Mouse (Mus musculus) cerebellum, adult 2 months (tissue): ENCODE measurements at regions not wholly inside any gene's neighbourhood (a gene's known extent, or its start where the extent isn't known, plus 50 kb on each side); places are given as distances from the start of the nearest gene placed in this dataset.

Source experiments
- DNase-seq, 2 experiments: peaks; one replicate each; pipeline ENCODE4 v3.0.0; 2021
- H3K27ac ChIP-seq: fragments of 200-500 bp; 2 replicates; pipeline ENCODE4 v1.5.1; 2012; ENCODE audit warnings: low read length, control low read depth, inconsistent platforms; ENCODE audit not compliant: insufficient read depth
- H3K27me3 ChIP-seq: fragments of 200-500 bp; 2 replicates; pipeline ENCODE4 v1.6.1; 2012; ENCODE audit warnings: inconsistent platforms, mild to moderate bottlenecking, low read length, moderate library complexity; ENCODE audit not compliant: control insufficient read depth, insufficient read depth
- H3K4me1 ChIP-seq: fragments of 200-500 bp; 2 replicates; pipeline ENCODE4 v1.6.1; 2011; ENCODE audit warnings: low read length; ENCODE audit not compliant: control insufficient read depth, insufficient read depth
- H3K4me3 ChIP-seq: fragments of 200-500 bp; replicated peaks from 2 replicates; pipeline ENCODE3; 2011; ENCODE audit warnings: mild to moderate bottlenecking, low read depth, low read length, control low read depth; ENCODE audit not compliant: insufficient read depth
- CTCF ChIP-seq: fragments of 200-500 bp; IDR thresholded peaks from 2 replicates; pipeline ENCODE4 v1.5.1; 2011; ENCODE audit warnings: low read depth, mild to moderate bottlenecking, control low read depth, low read length, moderate library complexity, borderline replicate concordance; ENCODE audit not compliant: insufficient read depth
- POLR2A ChIP-seq: fragments of 200-500 bp; IDR thresholded peaks from 2 replicates; pipeline ENCODE4 v1.6.1; 2011; ENCODE audit warnings: low read length, control low read depth, borderline replicate concordance; ENCODE audit not compliant: insufficient read depth
- WGBS: fragments of 180-500 bp; shearing (Covaris S2); methylation state at CpG from one replicate; pipeline ENCODE4 v1.1.7; 2018; 5-methylcytosine and 5-hydroxymethylcytosine counted together

DNA sequence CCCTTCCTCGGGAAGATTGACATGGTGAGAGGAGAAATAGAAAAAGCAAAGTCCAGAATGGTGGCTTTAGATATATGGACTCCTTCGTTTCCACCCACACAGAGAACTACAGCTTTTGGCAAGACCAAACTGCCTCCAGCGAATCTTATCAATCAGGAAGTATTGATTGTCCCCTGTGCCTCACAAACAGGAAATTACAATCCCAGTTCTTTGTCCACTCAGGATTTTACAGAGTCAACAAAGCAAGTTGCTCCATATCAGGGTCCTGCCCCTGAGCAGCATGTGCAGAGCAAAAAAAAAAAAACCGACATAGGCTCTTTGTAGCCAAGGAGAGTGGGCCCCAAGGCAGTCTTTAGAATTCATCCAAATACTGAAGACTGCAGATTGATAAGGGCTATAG, 454.8 kb downstream of the Nr2f2 start:
- Histone ChIP-seq H3K27ac (no peak overlapping the region), H3K4me3 (no peak overlapping the region), H3K4me1 (no peaks in the 10 kb centered on the region), H3K27me3 (no peaks in the 10 kb centered on the region; the same call in 1 of the 2 replicates)
- no peak for TF ChIP-seq CTCF
- TF ChIP-seq POLR2A = no peak
- DNase-seq = no peak
- 79% methylated on average over 4 of the region's 4 CpGs for WGBS

DNA sequence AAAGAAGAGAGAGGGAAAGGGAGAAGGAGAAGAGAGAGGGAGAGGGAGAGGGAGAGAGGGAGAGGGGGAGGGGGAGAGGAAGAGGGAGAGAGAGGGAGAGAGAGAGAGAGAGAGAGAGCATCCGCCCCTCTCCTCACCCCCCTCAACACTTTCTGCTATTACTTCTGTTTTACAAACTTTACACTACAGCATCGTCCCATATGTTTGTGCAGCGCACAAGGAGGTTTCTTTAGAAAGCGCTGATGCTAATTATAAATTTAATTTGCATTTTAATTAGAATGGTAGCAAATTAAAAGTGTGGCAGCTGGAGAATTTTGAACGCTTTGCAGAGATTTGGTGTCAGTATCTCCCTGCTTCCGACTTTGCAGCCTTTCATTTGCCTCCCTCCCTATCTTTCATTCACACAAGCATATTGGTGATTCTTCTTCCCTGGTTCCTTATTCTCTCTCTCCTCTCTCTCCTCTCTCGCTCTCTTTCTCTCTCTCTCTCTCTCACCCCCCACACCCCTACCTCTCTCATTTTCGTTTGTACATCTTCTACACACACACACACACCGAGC, 476.0 kb downstream of the Nr2f2 start:
- DNase-seq = no peak
- WGBS = 32% methylated on average over 9 of the region's 9 CpGs
- no peaks in the 10 kb centered on the region for H3K4me1 ChIP-seq
- no peak for TF ChIP-seq CTCF
- no peak for TF ChIP-seq POLR2A
- no peak overlapping the region for H3K27ac ChIP-seq
- H3K27me3 ChIP-seq = no peaks in the 10 kb centered on the region
- no peak overlapping the region for H3K4me3 ChIP-seq

DNA sequence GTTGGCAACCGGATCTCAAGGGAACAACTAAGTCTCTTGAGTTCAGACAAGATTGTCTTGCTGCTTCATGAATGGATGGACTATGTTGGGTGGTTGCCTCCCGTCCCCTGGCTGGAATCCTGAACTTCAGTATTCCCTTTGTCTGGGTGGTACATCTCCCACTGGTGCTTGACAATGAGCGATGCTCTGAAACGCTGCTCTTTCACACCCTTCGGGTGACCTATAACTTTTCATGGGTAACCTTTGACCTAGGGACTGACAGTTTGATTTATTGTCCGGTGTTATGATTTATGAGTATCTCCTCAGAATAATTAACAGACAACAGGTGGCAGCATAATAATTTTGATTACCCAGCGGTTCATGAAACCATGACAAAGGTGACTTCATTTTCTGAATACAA, 478.3 kb downstream of the Nr2f2 start:
- TF ChIP-seq CTCF = no peak
- no peak for DNase-seq
- no peaks in the 10 kb centered on the region for H3K27me3 ChIP-seq
- H3K4me1 ChIP-seq = no peaks in the 10 kb centered on the region
- H3K4me3 ChIP-seq = no peak overlapping the region
- H3K27ac ChIP-seq = no peak overlapping the region
- 22% methylated on average over 7 of the region's 7 CpGs for WGBS

DNA sequence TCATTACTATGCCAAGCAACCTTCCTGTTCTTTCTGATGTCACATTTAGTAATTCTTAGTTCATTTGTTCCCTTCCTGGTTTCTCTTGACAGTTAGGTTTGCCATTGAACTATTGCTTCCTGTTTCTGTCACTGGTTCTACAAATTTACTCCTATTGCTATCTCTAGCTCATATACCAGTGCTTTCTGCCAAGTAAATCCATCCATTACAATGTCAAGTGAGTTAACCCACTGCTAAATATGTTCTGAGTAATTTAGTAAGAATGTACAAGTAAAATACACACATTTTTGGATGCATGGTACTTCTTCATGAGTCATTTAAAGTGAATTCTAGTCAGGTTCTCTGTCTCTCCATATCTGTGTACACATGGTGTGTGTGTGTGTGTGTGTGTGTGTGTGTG, 489.5 kb downstream of the Nr2f2 start:
- H3K4me3 ChIP-seq = no peak overlapping the region
- no peaks in the 10 kb centered on the region for H3K4me1 ChIP-seq
- no peak overlapping the region for H3K27ac ChIP-seq
- TF ChIP-seq CTCF (no peak), POLR2A (no peak)
- no peak for DNase-seq
- no peaks in the 10 kb centered on the region for H3K27me3 ChIP-seq

DNA sequence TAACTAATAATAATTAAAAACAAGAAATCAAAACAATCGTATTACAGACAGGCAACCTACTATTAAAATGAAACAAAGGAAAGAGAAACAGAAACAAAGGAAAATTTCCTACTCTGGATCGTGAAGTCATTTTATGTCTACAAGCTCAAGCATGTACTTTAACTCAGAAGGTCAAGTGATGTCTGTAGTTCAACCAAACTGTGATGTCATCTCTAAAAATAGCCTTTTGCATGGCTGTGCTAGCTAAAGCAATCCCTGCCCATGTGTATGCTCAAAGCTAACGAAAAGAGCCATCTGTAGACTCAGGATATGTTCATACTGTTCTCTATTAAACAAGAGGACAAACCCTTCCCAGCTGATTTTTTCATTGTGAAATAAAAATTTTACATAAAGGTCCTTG, 500.7 kb downstream of the Nr2f2 start:
- Histone ChIP-seq H3K27me3 (no peaks in the 10 kb centered on the region), H3K4me1 (no peaks in the 10 kb centered on the region), H3K27ac (no peak overlapping the region), H3K4me3 (no peak overlapping the region)
- no peak for DNase-seq
- 95% methylated on average over 3 of the region's 3 CpGs for WGBS
- no peak for TF ChIP-seq POLR2A

DNA sequence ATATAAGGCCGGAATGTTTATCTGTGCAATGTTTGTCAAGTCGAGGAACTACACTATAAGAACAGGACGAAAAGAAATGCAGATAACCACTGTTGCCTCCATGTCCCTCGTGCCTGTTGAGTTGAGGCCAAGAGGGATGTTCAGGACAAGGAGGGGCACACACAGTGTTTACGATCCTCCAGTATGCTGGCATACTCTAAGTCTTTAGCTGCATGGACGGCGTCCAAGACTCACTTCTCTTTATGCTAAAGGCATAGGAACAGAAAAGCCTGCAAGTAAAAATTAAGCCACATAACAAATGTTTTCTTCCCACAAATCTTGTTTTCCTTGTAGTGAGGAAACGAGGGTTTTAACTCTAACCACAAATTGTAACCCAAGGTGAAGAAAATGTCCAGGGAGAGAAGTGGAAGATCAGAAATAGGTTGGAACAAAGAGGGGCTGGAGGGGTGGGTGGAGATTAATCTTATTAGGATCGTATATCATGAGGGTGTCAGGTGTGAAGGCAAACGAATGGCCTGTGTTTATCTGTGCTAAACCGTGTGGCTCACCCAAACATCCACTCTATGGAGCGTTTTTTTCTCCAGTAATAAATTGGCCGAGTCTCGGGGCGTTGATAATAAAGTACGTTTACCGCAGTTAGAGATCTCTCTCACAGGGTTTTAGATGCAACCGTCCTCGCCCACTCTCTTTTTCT, 521.8 kb downstream of the Nr2f2 start:
- WGBS = 69% methylated on average over 19 of the region's 19 CpGs
- no peak for TF ChIP-seq CTCF
- no peak for TF ChIP-seq POLR2A
- Histone ChIP-seq H3K27me3 (no peaks in the 10 kb centered on the region), H3K4me1 (no peaks in the 10 kb centered on the region), H3K27ac (no peak overlapping the region), H3K4me3 (no peak overlapping the region)
- no peak for DNase-seq

DNA sequence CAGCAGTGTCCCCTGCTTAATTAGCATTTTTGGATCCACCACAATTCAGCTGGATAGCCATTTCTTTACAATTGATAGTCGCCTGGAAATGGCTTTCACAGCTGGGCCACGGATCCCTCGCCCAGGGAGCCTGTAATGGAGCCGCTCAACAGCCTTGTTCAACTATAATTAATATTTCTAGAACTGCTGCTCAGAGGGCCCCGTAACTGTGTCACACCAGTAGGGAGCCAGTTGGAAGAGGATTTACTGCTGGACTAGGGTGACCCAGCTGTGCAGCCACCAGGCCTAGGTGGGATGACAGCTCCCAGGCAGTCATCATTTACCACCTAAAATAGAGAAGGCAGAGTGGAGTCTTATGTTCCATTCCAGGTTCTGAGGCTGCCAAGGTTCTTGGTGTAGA, 529.2 kb downstream of the Nr2f2 start:
- H3K27me3 ChIP-seq = no peaks in the 10 kb centered on the region
- H3K27ac ChIP-seq = no peak overlapping the region
- TF ChIP-seq POLR2A (no peak), CTCF (no peak)
- no peak overlapping the region for H3K4me3 ChIP-seq
- 54% methylated on average over 5 of the region's 5 CpGs for WGBS
- no peaks in the 10 kb centered on the region for H3K4me1 ChIP-seq
- no peak for DNase-seq

DNA sequence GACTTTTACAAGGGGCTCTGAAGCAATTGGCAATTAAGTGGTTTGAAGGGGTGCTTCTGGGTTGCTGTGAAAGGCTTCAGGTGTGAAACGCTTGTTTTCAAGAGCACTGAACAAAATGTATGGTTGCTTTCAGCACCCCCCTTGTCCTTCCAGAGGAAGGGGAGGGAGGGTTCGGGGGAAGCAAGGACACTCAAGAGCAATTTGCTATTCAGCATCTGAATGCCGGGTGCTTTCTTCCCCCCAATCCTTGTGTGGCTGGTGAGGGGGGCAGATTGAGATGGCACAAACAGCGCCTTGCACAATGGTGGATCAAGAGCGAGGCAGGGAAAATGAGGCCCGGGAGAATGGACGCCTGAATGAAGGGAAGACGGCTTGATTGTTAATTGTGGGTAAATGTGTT, 539.3 kb downstream of the Nr2f2 start:
- no peak overlapping the region for H3K4me3 ChIP-seq
- no peaks in the 10 kb centered on the region for H3K4me1 ChIP-seq
- no peak for DNase-seq
- whole genome bisulfite sequencing = 59% methylated on average over 8 of the region's 8 CpGs
- no peak for TF ChIP-seq CTCF
- TF ChIP-seq POLR2A = no peak
- H3K27ac ChIP-seq = no peak overlapping the region
- no peaks in the 10 kb centered on the region for H3K27me3 ChIP-seq
